Comparison of ENCODE assay signal across 9 mouse cellular contexts in the genomic region with DNA sequence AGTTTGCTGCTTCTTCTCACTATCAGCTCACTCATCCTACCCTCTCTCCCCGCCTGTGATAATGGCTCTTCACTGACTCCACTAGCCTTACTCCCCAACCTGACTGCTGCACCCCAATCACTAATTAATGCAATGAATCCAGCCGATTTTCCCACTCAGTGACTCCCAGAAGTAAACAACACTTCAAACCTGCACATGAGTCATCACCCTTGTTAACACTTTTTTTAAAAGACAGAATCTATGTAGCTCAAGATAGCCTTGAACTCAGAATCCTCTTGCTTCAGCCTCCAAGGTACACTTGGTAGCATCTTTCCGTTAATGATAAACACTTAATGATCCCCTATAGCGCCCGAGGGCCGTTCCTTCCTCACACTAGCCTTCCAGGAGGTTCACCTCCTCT. TPM values are rescaled to one million over a fixed set of nuclear protein-coding genes. Genes with fewer than 3 reads are reported as not detected.
A peak's percentile ranks its signal among the peaks of the same experiment; 100 is the strongest.
DNase-seq lines count a peak whose midpoint lies in the region; ATAC-seq and TF ChIP-seq lines count a peak whose summit lies in the region.
"Had no signal": no experiment of that assay in that cellular context is flagged by ENCODE, and none has a peak within 500 bp of the region (broad histone marks: within the 10 kb centered on the region; RNA-seq: fewer than 3 reads in every experiment).

No protein-coding gene starts in this region.

- no peak for ATAC-seq in erythroblast, adult 5-6 weeks (replicated peaks; ENCODE audit: low FRiP score, poor library complexity, severe bottlenecking)
- ATAC-seq in forebrain, embryonic 15.5 days (replicated peaks) = no peak

- H3K9me3 ChIP-seq in erythroblast, embryonic 14.5 days (ENCODE audit: control insufficient read depth, low read length) = no peaks in the 10 kb centered on the region
- H3K9me3 ChIP-seq in CH12.LX (replicated peaks; ENCODE audit: low read length) = no peaks in the 10 kb centered on the region
- H3K9me3 ChIP-seq in forebrain, embryonic 15.5 days = no peaks in the 10 kb centered on the region

- peaks cover 22% of the 10 kb centered on the region for H3K4me1 ChIP-seq in erythroblast, embryonic 14.5 days (ENCODE audit: control insufficient read depth)
- peaks cover 9 to 18% of the 10 kb centered on the region in 2 experiments for H3K4me1 ChIP-seq in CH12.LX (ENCODE audit: control insufficient read depth in 1 of 2, insufficient read depth in 2 of 2)
- H3K4me1 ChIP-seq in forebrain, embryonic 15.5 days = peaks cover 26% of the 10 kb centered on the region

- H3K4me2 ChIP-seq in CH12.LX (ENCODE audit: insufficient read depth, low read depth, poor library complexity, severe bottlenecking) = peak overlapping the region; percentile 79
- peak overlapping the region; percentile 89 for H3K4me2 ChIP-seq in forebrain, embryonic 15.5 days (replicated peaks)

- 7% methylated on average over 6 of the region's 6 CpGs for WGBS in forebrain, embryonic 15.5 days

- no peak for TF ChIP-seq EP300 in CH12.LX (IDR thresholded peaks at IDR 0.05; ENCODE audit: low read length)

- in situ Hi-C loops in CH12.LX (cut with MboI; ENCODE audit: low pct_ligation_motif_present, low pct_unique_long_range_greater_than_20kb, low sequenced_read_pairs) = no loop called here

- no peak for TF ChIP-seq RAD21 in CH12.LX (IDR thresholded peaks at IDR 0.05; ENCODE audit: low read depth, low read length)

- H3K36me3 ChIP-seq in erythroblast, embryonic 14.5 days (ENCODE audit: control insufficient read depth) = peaks cover 7% of the 10 kb centered on the region
- H3K36me3 ChIP-seq in CH12.LX (replicated peaks in 1 of 2; ENCODE audit: control insufficient read depth in 1 of 2, insufficient read depth in 1 of 2, low read length in 1 of 2) = peaks cover 8 to 15% of the 10 kb centered on the region in 2 experiments
- no peaks in the 10 kb centered on the region for H3K36me3 ChIP-seq in forebrain, embryonic 15.5 days

- no peak for TF ChIP-seq POLR2A in CH12.LX (IDR thresholded peaks at IDR 0.05; ENCODE audit: low read depth, low read length)

- dilution Hi-C loops in CH12.LX (cut with MboI; ENCODE audit: extremely low pct_ligation_motif_present, extremely low pct_unique_long_range_greater_than_20kb, low sequenced_read_pairs) = no loop called here

- no peak for DNase-seq in CH12.LX (ENCODE audit: extremely low read depth)
- peak; percentile 10 for DNase-seq in lung, postnatal 36 days
- no peak for DNase-seq in layer of hippocampus, postnatal 10 days (ENCODE audit: low spot score in 2 of 2)
- no peak for DNase-seq in urinary bladder, postnatal 36 days (ENCODE audit: low spot score in 2 of 2)
- no peak for DNase-seq in adrenal gland, adult 18-20 months (ENCODE audit: low spot score in 2 of 2)

- peaks cover 56% of the 10 kb centered on the region for H3K27me3 ChIP-seq in erythroblast, embryonic 14.5 days (ENCODE audit: control insufficient read depth)
- H3K27me3 ChIP-seq in CH12.LX (replicated peaks) = peaks cover 37% of the 10 kb centered on the region
- peaks cover 23% of the 10 kb centered on the region for H3K27me3 ChIP-seq in forebrain, embryonic 15.5 days

- H3K9ac ChIP-seq in CH12.LX (ENCODE audit: insufficient read depth, low read depth) = peak overlapping the region; percentile 74
- peak overlapping the region; percentile 96 for H3K9ac ChIP-seq in forebrain, embryonic 15.5 days (replicated peaks)

- H3K4me3 ChIP-seq in erythroblast, embryonic 14.5 days (replicated peaks) = peak overlapping the region; percentile 92
- H3K4me3 ChIP-seq in CH12.LX (replicated peaks in 1 of 3; ENCODE audit: low read depth in 2 of 3, low read length in 2 of 3, poor library complexity in 1 of 3) = peak overlapping the region; percentile 76 to 81 (median 80)
- peak overlapping the region; percentile 88 for H3K4me3 ChIP-seq in forebrain, embryonic 15.5 days

- H3K27ac ChIP-seq in CH12.LX (ENCODE audit: insufficient read depth, low read depth) = no peak overlapping the region
- peak overlapping the region; percentile 84; the same call in 1 of the 2 replicates for H3K27ac ChIP-seq in forebrain, embryonic 15.5 days (replicated peaks)

- no peak for TF ChIP-seq CTCF in CH12.LX (conservative IDR thresholded peaks at IDR 0.05 in 1 of 2, IDR thresholded peaks at IDR 0.05 in 1 of 2; ENCODE audit: low read depth in 2 of 2, low read length in 2 of 2)

- no peaks in the 10 kb centered on the region for H3K79me2 ChIP-seq in CH12.LX (replicated peaks; ENCODE audit: control insufficient read depth, extremely low read depth, insufficient read depth, poor library complexity, severe bottlenecking)

TF ChIP-seq in CH12.LX, 34 proteins besides CTCF, POLR2A, EP300 and RAD21:
- TF ChIP-seq MYC (IDR thresholded peaks at IDR 0.05; ENCODE audit: low read depth, low read length) (no peak), USF2 (conservative IDR thresholded peaks at IDR 0.05; ENCODE audit: low read depth, low read length) (no peak), NRF1 (IDR thresholded peaks at IDR 0.05; ENCODE audit: low read depth, low read length) (no peak)

RNA-seq across cellular contexts. Expression of gene Ppip5k1, which starts 0.8 kb away (rescaled TPM):
- polyA plus RNA-seq in erythroblast, embryonic 14.5 days (2012) = 0.27 and 0.67 TPM in 2 replicates
- total RNA-seq in erythroblast, adult 5-6 weeks (2015; ENCODE audit: low replicate concordance) = 2.7 and 5.2 TPM in 2 replicates
- 9.8 and 10.1 TPM in 2 replicates for total RNA-seq in erythroblast, adult 5-6 weeks (2017; ENCODE audit: low replicate concordance)
- total RNA-seq in CH12.LX (2012; rRNA removed) (11.0 and 11.9 TPM in 2 replicates), CH12.LX (2014; rRNA removed) (4.5 and 4.6 TPM in 2 replicates)
- 10.4 and 12.3 TPM in 2 replicates for polyA plus RNA-seq in CH12.LX (2012; ENCODE audit: insufficient read length, low read depth)
- 13.8 and 16.6 TPM in 2 replicates for polyA plus RNA-seq in forebrain, embryonic 15.5 days (2015; fragmentation: Nextera tagmentation; extraction: Ambion mirVana)
- 10 to 100 TPM; 50.0 to 51.1 TPM for total RNA-seq in layer of hippocampus, postnatal 10 days (2021)
- total RNA-seq in adrenal gland, adult 18-20 months (2021) = 10 to 100 TPM; 49.3 to 80.6 TPM

RNA-seq across cellular contexts. Expression of gene Ckmt1, which starts 3.1 kb away (rescaled TPM):
- polyA plus RNA-seq in erythroblast, embryonic 14.5 days (2012) = not detected in 2 replicates
- total RNA-seq in erythroblast, adult 5-6 weeks (2015; ENCODE audit: low replicate concordance) = not detected in 2 replicates
- 0.26 TPM in 1 of 2 replicates, not detected in the other for total RNA-seq in erythroblast, adult 5-6 weeks (2017; ENCODE audit: low replicate concordance)
- 3.8 and 3.9 TPM in 2 replicates for total RNA-seq in CH12.LX (2012; rRNA removed)
- 0.43 TPM in 1 of 2 replicates, not detected in the other for total RNA-seq in CH12.LX (2014; rRNA removed)
- 2.6 and 5.1 TPM in 2 replicates for polyA plus RNA-seq in CH12.LX (2012; ENCODE audit: insufficient read length, low read depth)
- 23.8 and 25.1 TPM in 2 replicates for polyA plus RNA-seq in forebrain, embryonic 15.5 days (2015; fragmentation: Nextera tagmentation; extraction: Ambion mirVana)
- 100 to 1,000 TPM; 252 to 307 TPM for total RNA-seq in layer of hippocampus, postnatal 10 days (2021)
- 10 to 100 TPM in 1 of 2 experiments, 1 to 10 TPM in 1; 6.9 to 12.0 TPM for total RNA-seq in adrenal gland, adult 18-20 months (2021)

RNA-seq across cellular contexts. Expression of gene Strc, which starts 32.6 kb away (rescaled TPM):
- not detected in 2 replicates for polyA plus RNA-seq in erythroblast, embryonic 14.5 days (2012)
- total RNA-seq in erythroblast, adult 5-6 weeks (2015; ENCODE audit: low replicate concordance) = not detected in 2 replicates
- total RNA-seq in erythroblast, adult 5-6 weeks (2017; ENCODE audit: low replicate concordance) = not detected in 2 replicates
- 4.8 and 6.3 TPM in 2 replicates for total RNA-seq in CH12.LX (2012; rRNA removed)
- total RNA-seq in CH12.LX (2014; rRNA removed) = 1.6 and 2.0 TPM in 2 replicates
- 6.2 and 9.2 TPM in 2 replicates for polyA plus RNA-seq in CH12.LX (2012; ENCODE audit: insufficient read length, low read depth)
- 0.03 TPM in 1 of 2 replicates, not detected in the other for polyA plus RNA-seq in forebrain, embryonic 15.5 days (2015; fragmentation: Nextera tagmentation; extraction: Ambion mirVana)
- total RNA-seq in layer of hippocampus, postnatal 10 days (2021) = under 1 TPM; 0.13 to 0.16 TPM
- total RNA-seq in adrenal gland, adult 18-20 months (2021) = under 1 TPM; 0.03 to 0.22 TPM
- total RNA-seq: heart, adult 18-20 months had no signal

RNA-seq across cellular contexts. Expression of gene Pdia3, which starts 59.2 kb away (rescaled TPM):
- polyA plus RNA-seq in erythroblast, embryonic 14.5 days (2012) = 16.4 and 16.8 TPM in 2 replicates
- 80.1 and 87.8 TPM in 2 replicates for total RNA-seq in erythroblast, adult 5-6 weeks (2015; ENCODE audit: low replicate concordance)
- total RNA-seq in erythroblast, adult 5-6 weeks (2017; ENCODE audit: low replicate concordance) = 66.2 and 70.2 TPM in 2 replicates
- total RNA-seq in CH12.LX (2012; rRNA removed) = 54.5 and 86.7 TPM in 2 replicates
- total RNA-seq in CH12.LX (2014; rRNA removed) = 169 and 184 TPM in 2 replicates
- 356 and 406 TPM in 2 replicates for polyA plus RNA-seq in CH12.LX (2012; ENCODE audit: insufficient read length, low read depth)
- 311 and 322 TPM in 2 replicates for polyA plus RNA-seq in forebrain, embryonic 15.5 days (2015; fragmentation: Nextera tagmentation; extraction: Ambion mirVana)
- 100 to 1,000 TPM; 196 to 200 TPM for total RNA-seq in layer of hippocampus, postnatal 10 days (2021)
- total RNA-seq in adrenal gland, adult 18-20 months (2021) = 100 to 1,000 TPM; 355 to 437 TPM

RNA-seq across cellular contexts. Expression of gene Catsper2, which starts 59.2 kb away (rescaled TPM):
- not detected in 2 replicates for polyA plus RNA-seq in erythroblast, embryonic 14.5 days (2012)
- 2.9 TPM in 1 of 2 replicates, not detected in the other for total RNA-seq in erythroblast, adult 5-6 weeks (2015; ENCODE audit: low replicate concordance)
- 2.2 TPM in 1 of 2 replicates, not detected in the other for total RNA-seq in erythroblast, adult 5-6 weeks (2017; ENCODE audit: low replicate concordance)
- total RNA-seq in CH12.LX (2012; rRNA removed) (0.89 and 1.5 TPM in 2 replicates), CH12.LX (2014; rRNA removed) (1.2 and 2.2 TPM in 2 replicates)
- polyA plus RNA-seq in CH12.LX (2012; ENCODE audit: insufficient read length, low read depth) = 1.8 TPM in 2 replicates
- 3.8 and 4.2 TPM in 2 replicates for polyA plus RNA-seq in forebrain, embryonic 15.5 days (2015; fragmentation: Nextera tagmentation; extraction: Ambion mirVana)
- total RNA-seq in layer of hippocampus, postnatal 10 days (2021) = 1 to 10 TPM; 3.8 to 4.2 TPM
- 1 to 10 TPM; 2.2 to 2.6 TPM for total RNA-seq in adrenal gland, adult 18-20 months (2021)

Comparison
In these comparisons a context has a peak if more than half of its experiments do, and no peak if none do; other contexts are left out.
1. RNA of gene Ckmt1, which starts 3.1 kb away (total RNA-seq): 252 to 307 TPM in layer of hippocampus, postnatal 10 days; 6.9 to 12.0 TPM in adrenal gland, adult 18-20 months, 0.43 to 3.9 TPM in CH12.LX and 0.26 TPM in erythroblast, adult 5-6 weeks; every median in the first group is over 10 times any median in the second.
2. Peak in every context shown above with its lines, with median percentiles within 50 percentile points of each other: H3K4me3 ChIP-seq.